Mouse (Mus musculus): Measurements from ENCODE around the gene Mtmr12. TPM values are rescaled to one million over a fixed set of nuclear protein-coding genes. Genes with fewer than 3 reads are reported as not detected.

Gene Mtmr12
- polyA plus RNA-seq, 1 experiment from 2014 or later: 21.1 TPM

GRCm38 (mm10) chr15:12271340-12271739 lies 66.5 kb downstream of the Mtmr12 start:
- Histone ChIP-seq H3K27me3 (no peaks in the 10 kb centered on the region), H3K4me1 (0 out of 2 replicates have a peak, but pooled peaks cover 3% of the 10 kb centered on the region), H3K4me3 (replicated peaks) (no peak overlapping the region), H3K36me3 (peaks cover 46% of the 10 kb centered on the region), H3K4me2 (no peak overlapping the region), H3K9ac (no peak overlapping the region), H3K27ac (no peak overlapping the region), H3K9me3 (replicated peaks) (no peaks in the 10 kb centered on the region)
- WGBS: 87% methylated on average over 9 of the region's 9 CpGs
- ATAC-seq (replicated peaks; ENCODE audit: low FRiP score): no peak

GRCm38 (mm10) chr15:12273325-12274052 lies 68.7 kb downstream of the Mtmr12 start:
- 0 out of 2 replicates have a peak, but pooled peaks cover 3% of the 10 kb centered on the region for H3K4me1 ChIP-seq
- H3K4me2 ChIP-seq: no peak overlapping the region
- peaks cover 24% of the 10 kb centered on the region for H3K36me3 ChIP-seq
- H3K9ac ChIP-seq: no peak overlapping the region
- no peaks in the 10 kb centered on the region for H3K27me3 ChIP-seq
- H3K4me3 ChIP-seq (replicated peaks): no peak overlapping the region
- 76% methylated on average over 12 of the region's 12 CpGs for WGBS
- no peak overlapping the region for H3K27ac ChIP-seq
- 0 out of 2 replicates have a peak, but pooled peaks have one; percentile 15 for ATAC-seq (replicated peaks; ENCODE audit: low FRiP score)
- H3K9me3 ChIP-seq (replicated peaks): no peaks in the 10 kb centered on the region

- H3K27ac ChIP-seq: no peak overlapping the region
- ATAC-seq (replicated peaks; ENCODE audit: low FRiP score): no peak
- H3K4me2 ChIP-seq: no peak overlapping the region
- H3K9ac ChIP-seq: no peak overlapping the region
- H3K4me3 ChIP-seq (replicated peaks): no peak overlapping the region
- no peaks in the 10 kb centered on the region for H3K27me3 ChIP-seq
- 61% methylated on average over 4 of the region's 4 CpGs for WGBS
- H3K36me3 ChIP-seq: peaks cover 17% of the 10 kb centered on the region
- H3K4me1 ChIP-seq: 0 out of 2 replicates have a peak, but pooled peaks cover 3% of the 10 kb centered on the region
- H3K9me3 ChIP-seq (replicated peaks): no peaks in the 10 kb centered on the region
These were observed 69.4 kb downstream of the Mtmr12 start for GRCm38 (mm10) chr15:12274053-12274769.

GRCm38 (mm10) chr15:12275091-12275623 lies 70.3 kb downstream of the Mtmr12 start:
- WGBS: 80% methylated on average over 4 of the region's 4 CpGs
- H3K27me3 ChIP-seq: no peaks in the 10 kb centered on the region
- no peak overlapping the region for H3K4me3 ChIP-seq (replicated peaks)
- peaks cover 9% of the 10 kb centered on the region for H3K36me3 ChIP-seq
- 0 out of 2 replicates have a peak, but pooled peaks cover 3% of the 10 kb centered on the region for H3K4me1 ChIP-seq
- H3K4me2 ChIP-seq: no peak overlapping the region
- no peak for ATAC-seq (replicated peaks; ENCODE audit: low FRiP score)
- H3K9ac ChIP-seq: no peak overlapping the region
- no peaks in the 10 kb centered on the region for H3K9me3 ChIP-seq (replicated peaks)
- no peak overlapping the region for H3K27ac ChIP-seq

DNA sequence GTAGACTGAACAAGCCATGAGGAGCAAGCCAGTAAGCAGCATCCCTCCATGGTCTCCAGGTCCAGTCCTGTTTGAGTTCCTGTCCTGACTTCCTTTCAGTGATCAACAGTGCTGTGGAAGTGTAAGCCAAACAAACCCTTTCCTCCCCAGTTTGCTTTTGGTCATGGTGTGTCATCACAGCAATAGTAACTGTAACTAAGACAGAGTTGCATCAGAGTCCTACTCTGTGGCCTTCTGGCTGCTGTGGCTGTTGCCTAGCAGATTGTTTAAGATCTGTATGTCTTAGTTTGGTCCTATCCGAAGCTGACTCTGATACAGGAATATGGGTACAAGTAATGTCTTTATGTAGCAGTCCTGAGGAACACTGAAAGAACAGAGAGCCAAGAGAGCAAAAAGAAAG lies 75.0 kb downstream of the Mtmr12 start:
- 88% methylated on average over 1 of the region's 1 CpGs for WGBS

GRCm38 (mm10) chr15:12284794-12285534 lies 80.1 kb downstream of the Mtmr12 start:
- no peak overlapping the region for H3K4me3 ChIP-seq (replicated peaks)
- H3K27ac ChIP-seq: no peak overlapping the region
- WGBS: 78% methylated on average over 6 of the region's 6 CpGs
- H3K9ac ChIP-seq: no peak overlapping the region
- no peaks in the 10 kb centered on the region for H3K4me1 ChIP-seq
- H3K36me3 ChIP-seq: no peaks in the 10 kb centered on the region
- H3K27me3 ChIP-seq: no peaks in the 10 kb centered on the region
- no peak for ATAC-seq (replicated peaks; ENCODE audit: low FRiP score)
- H3K4me2 ChIP-seq: no peak overlapping the region
- H3K9me3 ChIP-seq (replicated peaks): no peaks in the 10 kb centered on the region

More for the DNA sequence above, 75.0 kb downstream of the Mtmr12 start:
- H3K36me3 ChIP-seq: no peaks in the 10 kb centered on the region
- no peak overlapping the region for H3K27ac ChIP-seq
- no peaks in the 10 kb centered on the region for H3K4me1 ChIP-seq
- H3K4me3 ChIP-seq (replicated peaks): no peak overlapping the region
- no peaks in the 10 kb centered on the region for H3K9me3 ChIP-seq (replicated peaks)
- no peak for ATAC-seq (replicated peaks; ENCODE audit: low FRiP score)
- no peak overlapping the region for H3K9ac ChIP-seq
- no peaks in the 10 kb centered on the region for H3K27me3 ChIP-seq
- H3K4me2 ChIP-seq: no peak overlapping the region

DNA sequence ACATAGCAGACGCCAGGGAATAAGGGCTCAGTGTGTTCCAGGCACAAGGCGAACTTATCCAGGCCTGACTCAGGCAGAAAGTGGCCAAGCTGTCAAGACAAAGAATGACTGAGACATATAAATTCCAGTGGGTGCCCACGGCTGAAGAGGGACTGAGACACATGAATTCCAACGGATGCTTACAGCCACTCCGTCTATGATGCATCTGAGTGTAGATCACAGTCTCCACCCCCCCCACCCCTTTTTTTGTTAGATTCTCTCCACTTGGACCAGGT lies 80.6 kb downstream of the Mtmr12 start:
- no peaks in the 10 kb centered on the region for H3K9me3 ChIP-seq (replicated peaks)
- H3K9ac ChIP-seq: no peak overlapping the region
- ATAC-seq (replicated peaks; ENCODE audit: low FRiP score): no peak
- no peaks in the 10 kb centered on the region for H3K4me1 ChIP-seq
- no peak overlapping the region for H3K4me3 ChIP-seq (replicated peaks)
- no peak overlapping the region for H3K4me2 ChIP-seq
- no peaks in the 10 kb centered on the region for H3K36me3 ChIP-seq
- 78% methylated on average over 5 of the region's 5 CpGs for WGBS
- H3K27me3 ChIP-seq: no peaks in the 10 kb centered on the region
- no peak overlapping the region for H3K27ac ChIP-seq

DNA sequence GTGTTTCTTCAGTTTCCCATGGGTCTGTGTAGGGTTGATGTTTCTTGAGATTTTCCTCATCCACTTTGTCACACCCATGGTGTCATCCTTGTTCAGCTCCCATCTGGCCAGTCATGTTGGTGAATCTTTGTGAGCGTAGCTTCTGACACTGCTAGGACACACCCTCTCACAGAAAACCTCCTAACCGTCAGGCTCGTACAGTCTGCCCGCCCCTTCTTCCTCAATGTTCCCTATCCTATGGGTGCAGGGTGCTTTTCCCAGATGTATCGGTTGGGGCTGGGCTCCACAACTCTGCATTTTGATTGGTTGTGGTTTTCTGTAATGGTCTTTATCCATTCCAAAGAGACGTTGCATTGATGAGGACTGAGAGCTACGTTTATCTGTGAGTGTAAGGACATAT lies 85.5 kb downstream of the Mtmr12 start:
- Histone ChIP-seq H3K27me3 (no peaks in the 10 kb centered on the region), H3K27ac (no peak overlapping the region), H3K4me3 (replicated peaks) (no peak overlapping the region), H3K9ac (no peak overlapping the region), H3K9me3 (replicated peaks) (no peaks in the 10 kb centered on the region), H3K36me3 (no peaks in the 10 kb centered on the region), H3K4me2 (no peak overlapping the region), H3K4me1 (no peaks in the 10 kb centered on the region)
- 88% methylated on average over 7 of the region's 7 CpGs for WGBS
- no peak for ATAC-seq (replicated peaks; ENCODE audit: low FRiP score)

DNA sequence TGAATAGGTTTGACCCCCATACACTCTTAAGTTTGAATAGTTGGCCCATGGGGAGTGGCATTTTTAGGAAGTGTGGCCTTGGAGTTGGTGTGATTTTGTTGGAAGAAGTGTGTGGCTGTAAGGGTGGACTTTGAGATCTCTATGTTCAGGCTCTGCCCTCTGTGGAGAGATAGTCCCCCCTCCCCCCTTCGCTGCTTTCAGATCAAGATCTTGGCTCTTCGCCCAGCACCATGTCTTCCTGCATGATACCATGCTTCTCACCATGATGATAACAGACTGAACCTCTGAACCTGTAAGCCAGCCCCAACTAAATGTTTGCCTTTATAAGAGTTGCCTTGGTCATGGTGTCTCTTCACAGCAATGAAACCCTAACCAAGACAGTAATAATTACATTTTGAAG lies 86.9 kb downstream of the Mtmr12 start:
- WGBS: 93% methylated on average over 2 of the region's 2 CpGs
- H3K27ac ChIP-seq: no peak overlapping the region
- H3K27me3 ChIP-seq: no peaks in the 10 kb centered on the region
- no peak overlapping the region for H3K4me2 ChIP-seq
- H3K4me3 ChIP-seq (replicated peaks): no peak overlapping the region
- no peaks in the 10 kb centered on the region for H3K4me1 ChIP-seq
- H3K9ac ChIP-seq: no peak overlapping the region
- H3K9me3 ChIP-seq (replicated peaks): no peaks in the 10 kb centered on the region
- ATAC-seq (replicated peaks; ENCODE audit: low FRiP score): no peak
- H3K36me3 ChIP-seq: no peaks in the 10 kb centered on the region

DNA sequence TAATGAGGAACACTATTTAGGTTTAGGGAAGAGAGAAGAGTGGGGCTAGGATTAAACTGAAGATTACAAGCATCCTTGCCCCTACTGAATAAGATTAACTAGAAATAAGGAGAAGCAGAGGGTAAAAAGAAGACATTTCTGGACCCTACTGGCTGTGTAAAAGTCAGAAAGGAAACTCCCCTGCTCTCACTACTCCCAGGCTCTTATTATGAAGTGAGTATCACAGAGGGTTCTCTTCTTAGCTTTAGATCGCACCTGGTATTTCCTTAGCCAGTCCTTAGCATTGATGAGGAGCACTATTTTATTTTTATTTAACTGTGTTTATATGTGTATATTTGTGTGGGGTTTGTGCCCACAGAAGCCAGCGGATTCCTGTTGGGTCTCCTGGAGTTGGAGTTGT lies 91.4 kb downstream of the Mtmr12 start:
- no peak overlapping the region for H3K9ac ChIP-seq
- no peaks in the 10 kb centered on the region for H3K4me1 ChIP-seq
- no peaks in the 10 kb centered on the region for H3K36me3 ChIP-seq
- H3K4me2 ChIP-seq: no peak overlapping the region
- H3K4me3 ChIP-seq (replicated peaks): no peak overlapping the region
- H3K27me3 ChIP-seq: no peaks in the 10 kb centered on the region
- 56% methylated on average over 2 of the region's 2 CpGs for WGBS
- no peak for ATAC-seq (replicated peaks; ENCODE audit: low FRiP score)
- H3K27ac ChIP-seq: no peak overlapping the region
- H3K9me3 ChIP-seq (replicated peaks): no peaks in the 10 kb centered on the region

DNA sequence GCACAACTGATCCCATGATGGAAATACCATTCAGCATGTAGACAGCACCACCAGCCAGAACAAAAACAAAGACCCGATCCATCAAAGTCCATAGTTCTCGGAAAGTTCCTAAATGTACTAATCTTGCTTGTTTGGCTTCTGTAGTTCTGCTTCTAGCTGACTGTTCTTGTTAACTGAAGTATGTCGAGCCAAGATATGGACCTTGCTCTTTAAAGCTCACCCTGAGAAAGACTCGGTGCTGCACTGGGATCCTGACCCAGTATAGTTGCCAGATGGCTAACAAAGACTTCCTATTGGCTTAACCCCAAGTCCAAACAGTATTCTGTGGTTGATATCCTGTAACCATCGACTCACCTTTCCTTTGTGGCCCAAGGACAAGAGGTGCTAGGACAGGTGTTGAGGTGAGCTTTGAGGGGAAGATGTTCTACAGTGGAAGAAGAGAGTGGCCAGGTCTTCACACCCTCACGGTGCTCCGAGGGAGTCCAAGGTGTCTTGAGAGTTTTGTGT lies 93.5 kb downstream of the Mtmr12 start:
- no peaks in the 10 kb centered on the region for H3K4me1 ChIP-seq
- 80% methylated on average over 7 of the region's 7 CpGs for WGBS
- no peak overlapping the region for H3K27ac ChIP-seq
- no peak for ATAC-seq (replicated peaks; ENCODE audit: low FRiP score)
- no peak overlapping the region for H3K4me3 ChIP-seq (replicated peaks)
- no peaks in the 10 kb centered on the region for H3K36me3 ChIP-seq
- H3K9ac ChIP-seq: no peak overlapping the region
- no peak overlapping the region for H3K4me2 ChIP-seq
- no peaks in the 10 kb centered on the region for H3K9me3 ChIP-seq (replicated peaks)
- no peaks in the 10 kb centered on the region for H3K27me3 ChIP-seq

- no peak for ATAC-seq (replicated peaks; ENCODE audit: low FRiP score)
- no peaks in the 10 kb centered on the region for H3K36me3 ChIP-seq
- no peak overlapping the region for H3K4me2 ChIP-seq
- H3K27me3 ChIP-seq: no peaks in the 10 kb centered on the region
- no peak overlapping the region for H3K9ac ChIP-seq
- 65% methylated on average over 6 of the region's 6 CpGs for WGBS
- no peak overlapping the region for H3K4me3 ChIP-seq (replicated peaks)
- H3K27ac ChIP-seq: no peak overlapping the region
- H3K9me3 ChIP-seq (replicated peaks): no peaks in the 10 kb centered on the region
- no peaks in the 10 kb centered on the region for H3K4me1 ChIP-seq
These were observed 96.9 kb downstream of the Mtmr12 start for GRCm38 (mm10) chr15:12301771-12302170.

Data from kidney, embryonic 15.5 days (tissue).